Mouse (Mus musculus): Measurements from ENCODE around the gene Slc1a7. TPM values are rescaled to one million over a fixed set of nuclear protein-coding genes. Genes with fewer than 3 reads are reported as not detected.

Slc1a7 gene
- polyA plus RNA-seq, 1 experiment from 2014 or later = not detected

DNA sequence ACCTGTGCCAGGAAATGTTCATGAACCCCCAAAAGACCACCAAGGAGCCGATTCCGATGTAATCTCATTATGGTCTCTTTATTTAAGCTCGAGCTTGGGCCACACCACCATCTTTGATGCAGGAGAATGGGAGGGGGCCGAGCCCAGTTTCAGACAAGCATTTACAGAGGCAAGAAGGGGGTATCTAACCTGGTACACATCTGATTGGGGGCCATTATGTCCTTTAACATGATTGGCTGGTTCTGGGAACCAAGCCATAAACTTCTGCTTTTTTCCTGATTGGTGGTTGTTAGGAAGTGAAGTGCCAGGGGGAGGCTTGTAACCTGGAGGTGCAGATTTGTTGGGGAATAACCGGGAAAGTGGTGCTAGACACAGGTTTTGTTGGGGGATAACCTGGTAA lies 12.4 kb upstream of the Slc1a7 start:
- no peaks in the 10 kb centered on the region for H3K9me3 ChIP-seq (ENCODE audit: control insufficient read depth, low read depth, low read length)
- no peak overlapping the region for H3K27ac ChIP-seq (ENCODE audit: low read length)
- no peak overlapping the region for H3K4me3 ChIP-seq (ENCODE audit: low read depth, low read length)
- no peaks in the 10 kb centered on the region for H3K27me3 ChIP-seq (ENCODE audit: control insufficient read depth, insufficient read depth, low read length)
- 74% methylated on average over 5 of the region's 5 CpGs for WGBS
- no peak for ATAC-seq (ENCODE audit: insufficient number of reproducible peaks, insufficient read depth, low FRiP score, low read depth)
- H3K9ac ChIP-seq (replicated peaks; ENCODE audit: low read depth, low read length) = no peak overlapping the region
- H3K4me1 ChIP-seq (ENCODE audit: control insufficient read depth, insufficient read depth, low read length) = no peaks in the 10 kb centered on the region
- no peak overlapping the region for H3K4me2 ChIP-seq (replicated peaks; ENCODE audit: low read depth, low read length)
- no peaks in the 10 kb centered on the region for H3K36me3 ChIP-seq (ENCODE audit: control insufficient read depth, insufficient read depth, low read length)

DNA sequence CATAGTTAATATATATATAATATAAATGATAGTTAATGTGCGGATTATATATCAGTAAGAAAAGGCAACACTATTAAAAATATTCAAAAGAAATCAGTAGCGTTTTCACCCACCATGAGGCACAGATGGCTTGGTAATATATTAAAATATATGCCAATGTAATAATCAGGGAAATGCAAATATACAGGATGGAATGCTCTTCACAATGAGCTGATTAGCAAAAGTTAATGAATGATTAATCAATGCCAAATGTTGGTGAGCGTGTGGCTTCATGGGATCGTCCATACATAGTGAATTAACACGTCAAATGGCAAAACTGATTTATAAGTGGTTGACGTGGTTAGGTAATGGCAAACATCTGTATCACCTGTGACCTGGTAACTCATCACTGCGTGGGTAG lies 9.6 kb upstream of the Slc1a7 start:
- Histone ChIP-seq H3K4me2 (replicated peaks; ENCODE audit: low read depth, low read length) (no peak overlapping the region), H3K9ac (replicated peaks; ENCODE audit: low read depth, low read length) (no peak overlapping the region), H3K27ac (ENCODE audit: low read length) (no peak overlapping the region), H3K9me3 (ENCODE audit: control insufficient read depth, low read depth, low read length) (no peaks in the 10 kb centered on the region), H3K36me3 (ENCODE audit: control insufficient read depth, insufficient read depth, low read length) (no peaks in the 10 kb centered on the region), H3K4me1 (ENCODE audit: control insufficient read depth, insufficient read depth, low read length) (peaks cover 9% of the 10 kb centered on the region; the same call in 1 of the 2 replicates), H3K27me3 (ENCODE audit: control insufficient read depth, insufficient read depth, low read length) (no peaks in the 10 kb centered on the region), H3K4me3 (ENCODE audit: low read depth, low read length) (no peak overlapping the region)
- no peak for ATAC-seq (ENCODE audit: insufficient number of reproducible peaks, insufficient read depth, low FRiP score, low read depth)
- WGBS = 83% methylated on average over 7 of the region's 7 CpGs

DNA sequence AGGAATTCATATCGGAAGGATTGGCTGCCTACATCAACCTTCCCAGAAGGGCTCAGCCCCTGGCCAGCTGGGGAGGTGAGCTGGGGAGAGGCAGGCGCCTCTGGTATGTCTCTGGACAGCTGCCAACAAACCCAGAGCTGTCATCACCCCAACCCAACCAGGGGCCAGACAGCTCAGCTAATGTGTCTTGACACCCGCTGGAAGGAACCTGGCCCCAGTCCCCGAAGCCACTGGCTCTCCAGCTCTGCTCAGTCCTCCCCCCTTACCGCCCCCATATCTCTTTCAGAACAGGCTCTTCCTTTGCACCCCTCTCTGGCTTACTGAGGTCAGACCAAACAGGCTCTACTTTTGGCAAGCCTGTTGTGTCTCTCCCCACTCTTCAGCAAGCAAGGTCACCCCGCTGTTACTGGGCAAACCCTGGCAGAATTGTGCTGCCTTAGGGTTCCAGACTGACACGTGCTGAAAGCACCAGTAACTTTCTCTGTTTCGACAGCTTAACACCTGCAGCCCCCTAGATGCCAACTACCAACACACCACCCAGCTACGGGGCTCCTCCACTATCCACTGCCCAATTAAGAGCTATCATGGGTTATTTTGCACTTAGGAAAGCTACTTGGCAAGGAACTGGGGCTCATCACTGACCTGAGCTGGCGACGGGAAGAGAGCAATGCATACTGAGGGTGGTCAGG lies 5.9 kb upstream of the Slc1a7 start:
- H3K4me3 ChIP-seq (ENCODE audit: low read depth, low read length) = no peak overlapping the region
- H3K36me3 ChIP-seq (ENCODE audit: control insufficient read depth, insufficient read depth, low read length) = no peaks in the 10 kb centered on the region
- no peaks in the 10 kb centered on the region for H3K9me3 ChIP-seq (ENCODE audit: control insufficient read depth, low read depth, low read length)
- no peak overlapping the region for H3K27ac ChIP-seq (ENCODE audit: low read length)
- H3K4me1 ChIP-seq (ENCODE audit: control insufficient read depth, insufficient read depth, low read length) = peaks cover 9% of the 10 kb centered on the region; the same call in 1 of the 2 replicates
- ATAC-seq (ENCODE audit: insufficient number of reproducible peaks, insufficient read depth, low FRiP score, low read depth) = no peak
- 52% methylated on average over 11 of the region's 11 CpGs for WGBS
- no peak overlapping the region for H3K9ac ChIP-seq (replicated peaks; ENCODE audit: low read depth, low read length)
- no peaks in the 10 kb centered on the region for H3K27me3 ChIP-seq (ENCODE audit: control insufficient read depth, insufficient read depth, low read length)
- H3K4me2 ChIP-seq (replicated peaks; ENCODE audit: low read depth, low read length) = no peak overlapping the region

DNA sequence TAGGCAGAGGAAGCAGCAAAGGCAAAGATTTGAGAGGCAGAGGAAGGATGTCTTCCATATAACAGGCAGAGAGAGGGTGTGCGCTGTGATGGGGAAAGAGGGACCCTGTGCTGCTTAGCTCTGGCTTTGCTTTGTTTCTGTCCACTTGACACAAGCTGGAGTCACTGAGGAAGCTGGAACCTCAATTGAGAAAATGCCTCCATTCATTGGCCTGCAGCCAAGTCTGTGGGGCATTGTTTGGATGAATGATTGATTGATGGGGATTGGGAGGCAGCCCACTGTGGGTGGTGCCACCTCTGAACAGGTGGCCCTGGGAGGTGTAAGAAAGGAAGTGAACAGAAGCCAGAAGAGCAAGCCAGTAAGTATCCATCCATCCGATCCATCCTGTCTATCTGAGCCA lies 5.3 kb upstream of the Slc1a7 start:
- Histone ChIP-seq H3K4me2 (replicated peaks; ENCODE audit: low read depth, low read length) (no peak overlapping the region), H3K27me3 (ENCODE audit: control insufficient read depth, insufficient read depth, low read length) (no peaks in the 10 kb centered on the region), H3K9me3 (ENCODE audit: control insufficient read depth, low read depth, low read length) (no peaks in the 10 kb centered on the region), H3K4me1 (ENCODE audit: control insufficient read depth, insufficient read depth, low read length) (peaks cover 9% of the 10 kb centered on the region; the same call in 1 of the 2 replicates), H3K27ac (ENCODE audit: low read length) (no peak overlapping the region), H3K9ac (replicated peaks; ENCODE audit: low read depth, low read length) (no peak overlapping the region), H3K36me3 (ENCODE audit: control insufficient read depth, insufficient read depth, low read length) (no peaks in the 10 kb centered on the region), H3K4me3 (ENCODE audit: low read depth, low read length) (no peak overlapping the region)
- 83% methylated on average over 2 of the region's 2 CpGs for WGBS
- ATAC-seq (ENCODE audit: insufficient number of reproducible peaks, insufficient read depth, low FRiP score, low read depth) = no peak

DNA sequence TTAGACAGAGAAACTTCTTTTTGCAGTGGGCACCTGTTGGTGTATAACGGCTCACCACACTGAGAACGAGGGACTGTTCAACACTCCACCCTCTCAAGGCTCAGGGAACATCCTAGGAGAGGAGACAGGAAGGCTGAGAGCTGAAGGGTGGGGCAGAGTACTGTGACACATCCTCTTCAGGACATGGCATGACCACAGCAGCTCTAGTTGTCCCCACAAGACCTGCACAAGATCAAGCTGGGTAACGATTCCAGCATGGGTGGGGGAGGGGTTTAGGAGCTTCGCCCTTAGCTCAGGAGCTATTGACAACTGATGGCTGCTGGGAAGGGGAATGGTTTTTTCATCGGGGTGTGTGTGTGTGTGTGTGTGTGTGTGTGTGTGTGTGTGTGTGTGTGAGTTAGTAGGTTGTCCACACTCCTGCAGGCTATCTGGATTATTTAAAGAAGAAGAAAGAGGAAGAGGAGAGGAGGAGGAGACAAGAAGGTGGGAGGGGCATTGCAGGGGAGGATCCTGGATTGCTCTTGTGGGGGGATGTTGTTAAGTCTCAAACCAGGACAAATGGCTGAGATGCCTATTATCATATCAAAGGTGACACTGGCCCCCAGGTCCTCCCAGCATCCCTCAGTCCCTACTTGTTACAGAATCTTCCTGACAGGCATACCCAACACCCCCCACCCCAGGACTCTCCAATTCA lies 1.6 kb upstream of the Slc1a7 start:
- no peak overlapping the region for H3K4me2 ChIP-seq (replicated peaks; ENCODE audit: low read depth, low read length)
- ATAC-seq (ENCODE audit: insufficient number of reproducible peaks, insufficient read depth, low FRiP score, low read depth) = no peak
- H3K4me1 ChIP-seq (ENCODE audit: control insufficient read depth, insufficient read depth, low read length) = peaks cover 9% of the 10 kb centered on the region; the same call in 1 of the 2 replicates
- H3K27me3 ChIP-seq (ENCODE audit: control insufficient read depth, insufficient read depth, low read length) = no peaks in the 10 kb centered on the region
- H3K9ac ChIP-seq (replicated peaks; ENCODE audit: low read depth, low read length) = no peak overlapping the region
- H3K27ac ChIP-seq (ENCODE audit: low read length) = no peak overlapping the region
- H3K4me3 ChIP-seq (ENCODE audit: low read depth, low read length) = no peak overlapping the region
- H3K9me3 ChIP-seq (ENCODE audit: control insufficient read depth, low read depth, low read length) = no peaks in the 10 kb centered on the region
- WGBS = 48% methylated on average over 5 of the region's 5 CpGs
- H3K36me3 ChIP-seq (ENCODE audit: control insufficient read depth, insufficient read depth, low read length) = no peaks in the 10 kb centered on the region

DNA sequence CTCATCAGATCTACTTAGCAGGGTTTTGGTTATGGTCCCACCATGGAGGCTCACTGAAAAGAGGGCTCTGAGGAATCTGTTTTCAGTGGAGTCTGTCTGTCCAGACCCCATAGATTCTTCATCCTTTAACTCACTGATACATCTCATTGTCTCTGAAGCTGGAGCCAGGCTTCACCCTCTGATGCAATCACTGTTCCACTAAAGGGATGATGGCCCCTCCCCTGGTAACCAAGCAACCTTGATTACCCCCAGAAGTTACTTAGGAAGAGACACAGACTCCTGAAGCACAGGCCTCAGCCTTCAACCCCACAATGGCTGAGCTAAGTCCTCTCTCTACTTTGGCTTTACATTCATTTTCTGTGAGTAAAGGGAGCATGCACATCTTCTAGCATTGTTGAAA lies 1.6 kb downstream of the Slc1a7 start:
- ATAC-seq (ENCODE audit: insufficient number of reproducible peaks, insufficient read depth, low FRiP score, low read depth) = no peak
- H3K27ac ChIP-seq (ENCODE audit: low read length) = no peak overlapping the region

DNA sequence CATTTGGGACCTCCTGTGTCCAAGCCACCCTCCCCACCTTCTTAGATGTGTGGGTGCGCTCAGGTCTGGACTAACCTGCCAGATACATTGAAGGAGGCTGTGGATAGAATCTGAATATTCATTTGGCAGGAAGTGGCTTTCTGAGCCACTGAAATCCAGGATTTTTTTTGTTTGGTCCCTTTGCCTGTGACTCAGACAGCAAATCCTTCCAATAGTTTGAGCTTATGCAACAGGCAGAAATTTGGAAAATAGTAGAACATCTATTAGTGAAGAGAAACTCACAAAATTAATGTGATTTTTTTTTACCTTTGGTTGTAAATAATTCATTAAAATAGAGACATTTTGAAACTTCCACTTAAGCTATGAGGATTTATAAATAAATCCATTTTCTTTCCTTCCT lies 3.0 kb downstream of the Slc1a7 start:
- no peak overlapping the region for H3K4me2 ChIP-seq (replicated peaks; ENCODE audit: low read depth, low read length)
- WGBS = 88% methylated on average over 1 of the region's 1 CpGs
- H3K9me3 ChIP-seq (ENCODE audit: control insufficient read depth, low read depth, low read length) = no peaks in the 10 kb centered on the region
- H3K27ac ChIP-seq (ENCODE audit: low read length) = no peak overlapping the region
- H3K27me3 ChIP-seq (ENCODE audit: control insufficient read depth, insufficient read depth, low read length) = no peaks in the 10 kb centered on the region
- H3K36me3 ChIP-seq (ENCODE audit: control insufficient read depth, insufficient read depth, low read length) = no peaks in the 10 kb centered on the region
- H3K4me1 ChIP-seq (ENCODE audit: control insufficient read depth, insufficient read depth, low read length) = no peaks in the 10 kb centered on the region
- ATAC-seq (ENCODE audit: insufficient number of reproducible peaks, insufficient read depth, low FRiP score, low read depth) = no peak
- no peak overlapping the region for H3K4me3 ChIP-seq (ENCODE audit: low read depth, low read length)
- H3K9ac ChIP-seq (replicated peaks; ENCODE audit: low read depth, low read length) = no peak overlapping the region

More for the DNA sequence above, 1.6 kb downstream of the Slc1a7 start:
- Histone ChIP-seq H3K36me3 (ENCODE audit: control insufficient read depth, insufficient read depth, low read length) (no peaks in the 10 kb centered on the region), H3K4me3 (ENCODE audit: low read depth, low read length) (no peak overlapping the region), H3K27me3 (ENCODE audit: control insufficient read depth, insufficient read depth, low read length) (no peaks in the 10 kb centered on the region), H3K9me3 (ENCODE audit: control insufficient read depth, low read depth, low read length) (no peaks in the 10 kb centered on the region), H3K4me1 (ENCODE audit: control insufficient read depth, insufficient read depth, low read length) (no peaks in the 10 kb centered on the region), H3K4me2 (replicated peaks; ENCODE audit: low read depth, low read length) (no peak overlapping the region), H3K9ac (replicated peaks; ENCODE audit: low read depth, low read length) (no peak overlapping the region)

DNA sequence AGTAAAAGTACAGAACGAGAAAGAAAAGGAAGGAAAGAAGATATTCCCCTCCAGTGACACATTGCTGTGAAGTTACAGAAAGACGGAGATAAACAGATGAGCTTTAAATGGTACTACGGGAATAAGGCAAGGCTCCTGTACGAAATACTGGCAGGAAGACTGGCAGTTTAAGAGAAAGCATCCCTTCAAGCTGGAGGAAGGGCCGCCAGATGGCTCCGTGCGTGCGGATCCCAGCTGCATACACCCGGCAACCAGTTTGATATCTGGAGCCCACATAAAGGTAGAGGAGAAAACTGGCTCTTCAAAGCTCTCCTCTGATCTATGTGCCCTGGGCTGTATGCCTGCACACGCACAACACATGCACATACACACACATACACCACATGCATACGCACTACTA lies 6.4 kb downstream of the Slc1a7 start:
- H3K4me1 ChIP-seq (ENCODE audit: control insufficient read depth, insufficient read depth, low read length) = 0 out of 2 replicates have a peak, but pooled peaks cover 3% of the 10 kb centered on the region
- no peak overlapping the region for H3K4me2 ChIP-seq (replicated peaks; ENCODE audit: low read depth, low read length)
- no peak overlapping the region for H3K4me3 ChIP-seq (ENCODE audit: low read depth, low read length)
- H3K9ac ChIP-seq (replicated peaks; ENCODE audit: low read depth, low read length) = no peak overlapping the region
- H3K27me3 ChIP-seq (ENCODE audit: control insufficient read depth, insufficient read depth, low read length) = no peaks in the 10 kb centered on the region
- H3K36me3 ChIP-seq (ENCODE audit: control insufficient read depth, insufficient read depth, low read length) = no peaks in the 10 kb centered on the region
- H3K27ac ChIP-seq (ENCODE audit: low read length) = no peak overlapping the region
- WGBS = 68% methylated on average over 11 of the region's 11 CpGs
- ATAC-seq (ENCODE audit: insufficient number of reproducible peaks, insufficient read depth, low FRiP score, low read depth) = no peak
- no peaks in the 10 kb centered on the region for H3K9me3 ChIP-seq (ENCODE audit: control insufficient read depth, low read depth, low read length)

Measured in stomach, embryonic 14.5 days (tissue).